8 mouse cellular contexts compared by ENCODE assay signal in genomic region chr9:101261989-101262571, GRCm38 (mm10). TPM values are rescaled to one million over a fixed set of nuclear protein-coding genes. Genes with fewer than 3 reads are reported as not detected.
A peak's percentile ranks its signal among the peaks of the same experiment; 100 is the strongest.
DNase-seq lines count a peak whose midpoint lies in the region; ATAC-seq and TF ChIP-seq lines count a peak whose summit lies in the region.

No protein-coding gene starts in this region.

- no peak for TF ChIP-seq CTCF in hindbrain, postnatal 0 days (IDR thresholded peaks at IDR 0.05; ENCODE audit: low read depth)

- H3K27ac ChIP-seq in hindbrain, postnatal 0 days, result no peak overlapping the region
- H3K27ac ChIP-seq in hindbrain, embryonic 11.5 days (ENCODE audit: low read depth, low read length), result no peak overlapping the region
- H3K27ac ChIP-seq in kidney, embryonic 16.5 days (ENCODE audit: low read length), result peak overlapping the region; percentile 73
- H3K27ac ChIP-seq in hindbrain, embryonic 14.5 days, result no peak overlapping the region

- ATAC-seq in hindbrain, postnatal 0 days, result no peak
- no peak for ATAC-seq in hindbrain, embryonic 11.5 days (ENCODE audit: low FRiP score)
- ATAC-seq in kidney, embryonic 16.5 days (ENCODE audit: low FRiP score, low TSS enrichment), result peak; percentile 29
- no peak for ATAC-seq in hindbrain, embryonic 14.5 days (ENCODE audit: low FRiP score)

- no peak overlapping the region for H3ac ChIP-seq in myocyte (ENCODE audit: control insufficient read depth, insufficient read length)

- no peak for TF ChIP-seq POLR2A in myocyte (IDR thresholded peaks at IDR 0.05; ENCODE audit: insufficient read length, low read depth)

- DNase-seq in hindbrain, postnatal 0 days (ENCODE audit: low spot score), result peak; percentile 51
- DNase-seq in hindbrain, embryonic 11.5 days (ENCODE audit: low spot score), result no peak
- peak; percentile 87 for DNase-seq in adrenal gland, adult 2 months
- peak; percentile 87 to 90 for DNase-seq in heart, adult 9 months (ENCODE audit: low spot score in 2 of 2)
- no peak for DNase-seq in cerebellum, postnatal 4 days (ENCODE audit: low spot score in 2 of 2)
- DNase-seq in hindbrain, embryonic 14.5 days (ENCODE audit: low spot score), result no peak

- no peak overlapping the region for H3K4me3 ChIP-seq in hindbrain, postnatal 0 days (ENCODE audit: low read length)
- H3K4me3 ChIP-seq in hindbrain, embryonic 11.5 days (ENCODE audit: low read depth, low read length), result no peak overlapping the region
- H3K4me3 ChIP-seq in kidney, embryonic 16.5 days (ENCODE audit: low read length), result no peak overlapping the region
- H3K4me3 ChIP-seq in myocyte, result no peak overlapping the region
- H3K4me3 ChIP-seq in hindbrain, embryonic 14.5 days (replicated peaks; ENCODE audit: low read length), result no peak overlapping the region

- no peak overlapping the region for H3K9ac ChIP-seq in hindbrain, postnatal 0 days (replicated peaks; ENCODE audit: low read length)
- no peak overlapping the region for H3K9ac ChIP-seq in hindbrain, embryonic 11.5 days (ENCODE audit: low read depth, low read length)
- 0 out of 2 replicates have a peak overlapping the region, but pooled peaks have one; percentile 17 for H3K9ac ChIP-seq in kidney, embryonic 16.5 days (replicated peaks; ENCODE audit: low read length)
- H3K9ac ChIP-seq in hindbrain, embryonic 14.5 days, result no peak overlapping the region

- peak overlapping the region; percentile 18; the same call in 1 of the 2 replicates for H3K4me2 ChIP-seq in hindbrain, postnatal 0 days (ENCODE audit: low read depth, low read length)
- no peak overlapping the region for H3K4me2 ChIP-seq in hindbrain, embryonic 11.5 days (replicated peaks; ENCODE audit: low read depth, low read length)
- peak overlapping the region; percentile 22; the same call in 1 of the 2 replicates for H3K4me2 ChIP-seq in kidney, embryonic 16.5 days (replicated peaks; ENCODE audit: low read depth, low read length)
- H3K4me2 ChIP-seq in myocyte (ENCODE audit: low read depth), result peak overlapping the region; percentile 12
- no peak overlapping the region for H3K4me2 ChIP-seq in hindbrain, embryonic 14.5 days (replicated peaks)

- no peaks in the 10 kb centered on the region for H3K79me2 ChIP-seq in myocyte (ENCODE audit: control insufficient read depth, insufficient read depth)

- no peaks in the 10 kb centered on the region for H3K27me3 ChIP-seq in hindbrain, postnatal 0 days (ENCODE audit: insufficient read depth, low read length)
- H3K27me3 ChIP-seq in hindbrain, embryonic 11.5 days (ENCODE audit: control insufficient read depth, insufficient read depth, low read length), result no peaks in the 10 kb centered on the region
- H3K27me3 ChIP-seq in kidney, embryonic 16.5 days (ENCODE audit: insufficient read depth, low read length), result no peaks in the 10 kb centered on the region
- H3K27me3 ChIP-seq in myocyte (ENCODE audit: control insufficient read depth, insufficient read depth, insufficient read length), result no peaks in the 10 kb centered on the region
- no peaks in the 10 kb centered on the region for H3K27me3 ChIP-seq in hindbrain, embryonic 14.5 days (ENCODE audit: control insufficient read depth, insufficient read depth, low read length)

- no peaks in the 10 kb centered on the region for H3K36me3 ChIP-seq in hindbrain, postnatal 0 days (ENCODE audit: insufficient read depth, low read length)
- H3K36me3 ChIP-seq in hindbrain, embryonic 11.5 days (ENCODE audit: control insufficient read depth, insufficient read depth, low read length), result no peaks in the 10 kb centered on the region
- no peaks in the 10 kb centered on the region for H3K36me3 ChIP-seq in kidney, embryonic 16.5 days (ENCODE audit: insufficient read depth, low read length)
- no peaks in the 10 kb centered on the region for H3K36me3 ChIP-seq in myocyte (ENCODE audit: control insufficient read depth, insufficient read depth)
- H3K36me3 ChIP-seq in hindbrain, embryonic 14.5 days (replicated peaks; ENCODE audit: control insufficient read depth, insufficient read depth), result no peaks in the 10 kb centered on the region

- H3K9me3 ChIP-seq in hindbrain, postnatal 0 days (ENCODE audit: low read length), result no peaks in the 10 kb centered on the region
- no peaks in the 10 kb centered on the region for H3K9me3 ChIP-seq in hindbrain, embryonic 11.5 days (ENCODE audit: control insufficient read depth, low read length)
- H3K9me3 ChIP-seq in kidney, embryonic 16.5 days (ENCODE audit: low read length), result no peaks in the 10 kb centered on the region
- H3K9me3 ChIP-seq in hindbrain, embryonic 14.5 days (ENCODE audit: control insufficient read depth, low read length), result no peaks in the 10 kb centered on the region

- 0 out of 2 replicates have a peak, but pooled peaks cover 5% of the 10 kb centered on the region for H3K4me1 ChIP-seq in hindbrain, postnatal 0 days (ENCODE audit: insufficient read depth, low read length)
- no peaks in the 10 kb centered on the region for H3K4me1 ChIP-seq in hindbrain, embryonic 11.5 days (replicated peaks; ENCODE audit: control insufficient read depth, insufficient read depth, low read length)
- peaks cover 18% of the 10 kb centered on the region for H3K4me1 ChIP-seq in kidney, embryonic 16.5 days (ENCODE audit: insufficient read depth, low read length)
- no peaks in the 10 kb centered on the region; the same call in 1 of the 2 replicates for H3K4me1 ChIP-seq in hindbrain, embryonic 14.5 days (replicated peaks; ENCODE audit: control insufficient read depth, insufficient read depth, low read length)

- 36% methylated on average over 11 of the region's 11 CpGs for WGBS in hindbrain, postnatal 0 days
- 58% methylated on average over 11 of the region's 11 CpGs for WGBS in hindbrain, embryonic 11.5 days
- WGBS in kidney, embryonic 16.5 days, result 27% methylated on average over 11 of the region's 11 CpGs
- 49% methylated on average over 11 of the region's 11 CpGs for WGBS in hindbrain, embryonic 14.5 days

TF ChIP-seq in myocyte, 11 proteins besides CTCF, POLR2A, EP300 and RAD21:
- no peak for TF ChIP-seq POLR2AphosphoS2 (IDR thresholded peaks at IDR 0.05; ENCODE audit: insufficient read length, low read depth)
- TF ChIP-seq CEBPB (IDR thresholded peaks at IDR 0.05; ENCODE audit: insufficient read depth, poor library complexity, severe bottlenecking), result no peak
- no peak for TF ChIP-seq USF1 (IDR thresholded peaks at IDR 0.05; ENCODE audit: low read depth)
- TF ChIP-seq SRF (IDR thresholded peaks at IDR 0.05; ENCODE audit: control insufficient read depth, insufficient read length, low read depth), result no peak
- no peak for TF ChIP-seq REST (IDR thresholded peaks at IDR 0.05; ENCODE audit: insufficient read depth, insufficient read length)
- TF ChIP-seq MYOD1 (IDR thresholded peaks at IDR 0.05; ENCODE audit: control insufficient read depth in 1 of 3, insufficient read length in 2 of 3, low read depth in 2 of 3), result no peak
- no peak for TF ChIP-seq TCF3 (IDR thresholded peaks at IDR 0.05; ENCODE audit: insufficient read length, low read depth)
- TF ChIP-seq TCF12 (IDR thresholded peaks at IDR 0.05; ENCODE audit: insufficient read depth, poor library complexity, severe bottlenecking), result no peak
- no peak for TF ChIP-seq MAX (IDR thresholded peaks at IDR 0.05; ENCODE audit: low read depth)
- TF ChIP-seq E2F4 (IDR thresholded peaks at IDR 0.05; ENCODE audit: insufficient read depth), result no peak
- no peak for TF ChIP-seq MYOG (IDR thresholded peaks at IDR 0.05; ENCODE audit: control insufficient read depth in 1 of 3, insufficient read depth in 1 of 3, insufficient read length in 2 of 3, low read depth in 2 of 3)

RNA-seq across cellular contexts. Expression of gene Ppp2r3a, which starts 10.5 kb away (rescaled TPM):
- total RNA-seq in hindbrain, postnatal 0 days (2014; rRNA removed), result 28.0 and 28.5 TPM in 2 replicates
- polyA plus RNA-seq in hindbrain, postnatal 0 days (2015; fragmentation: Nextera tagmentation; extraction: Ambion mirVana), result 16.3 and 17.1 TPM in 2 replicates
- 18.0 and 21.4 TPM in 2 replicates for polyA plus RNA-seq in hindbrain, embryonic 11.5 days (2014; fragmentation: Nextera tagmentation; extraction: Ambion mirVana)
- total RNA-seq in adrenal gland, adult 2 months (2021), result 10 to 100 TPM; 21.5 to 22.2 TPM
- polyA plus RNA-seq in adrenal gland, adult 2 months (2012; rRNA removed), result 1.1 and 1.7 TPM in 2 replicates
- polyA plus RNA-seq in kidney, embryonic 16.5 days (2015; fragmentation: Nextera tagmentation; extraction: Ambion mirVana), result 15.7 and 18.8 TPM in 2 replicates
- polyA plus RNA-seq in myocyte (2012; fragmentation: generic; extraction: Trizol), result 6.0 TPM
- polyA plus RNA-seq in hindbrain, embryonic 14.5 days (2014; fragmentation: Nextera tagmentation; extraction: Ambion mirVana), result 30.2 and 33.9 TPM in 2 replicates

Comparison
In these comparisons a context has a peak if more than half of its experiments do, and no peak if none do; other contexts are left out.
1. DNase-seq: peak in hindbrain, postnatal 0 days (single experiment), adrenal gland, adult 2 months (single experiment) and heart, adult 9 months (2 of 2); none in hindbrain, embryonic 11.5 days (single experiment), cerebellum, postnatal 4 days (0 of 2) and hindbrain, embryonic 14.5 days (single experiment).
2. H3K4me2 ChIP-seq: peak in hindbrain, postnatal 0 days (single experiment), kidney, embryonic 16.5 days (single experiment) and myocyte (single experiment); none in hindbrain, embryonic 11.5 days (single experiment) and hindbrain, embryonic 14.5 days (single experiment).